Mouse (Mus musculus) lung, postnatal 0 days (tissue): Measurements from ENCODE around the gene Sms. TPM values are rescaled to one million over a fixed set of nuclear protein-coding genes. Genes with fewer than 3 reads are reported as not detected.

Experiments
- ATAC-seq: fragments of 200-750 bp; cut with Nextera tagmentation; 2 replicates; pipeline ENCODE4 v1.8.0; 2017; ENCODE audit warnings: moderate library complexity
- DNase-seq: peaks from one replicate; pipeline ENCODE4 v3.0.0-alpha.2; 2016; ENCODE audit warnings: low spot score
- H3K27ac ChIP-seq: fragments of 300-500 bp; sonication (generic); 2 replicates; pipeline ENCODE4 v1.5.1; 2014; ENCODE audit warnings: antibody characterized with exemption, mild to moderate bottlenecking, low read length, mixed read lengths
- H3K27me3 ChIP-seq: fragments of 300-500 bp; sonication (generic); replicated peaks from 2 replicates; pipeline ENCODE4 v1.6.1; 2014; ENCODE audit warnings: low read length, mixed read lengths; ENCODE audit not compliant: insufficient read depth
- H3K36me3 ChIP-seq: fragments of 300-500 bp; sonication (generic); 2 replicates; pipeline ENCODE4 v1.6.1; 2014; ENCODE audit warnings: low read length, mixed read lengths; ENCODE audit not compliant: insufficient read depth
- H3K4me1 ChIP-seq: fragments of 300-500 bp; sonication (generic); 2 replicates; pipeline ENCODE4 v1.6.1; 2014; ENCODE audit warnings: antibody characterized with exemption, low read depth, low read length, mixed read lengths; ENCODE audit not compliant: insufficient read depth
- H3K4me2 ChIP-seq: fragments of 300-500 bp; sonication (generic); replicated peaks from 2 replicates; pipeline ENCODE4 v1.6.1; 2014; ENCODE audit warnings: low read depth, mild to moderate bottlenecking, low read length, moderate library complexity, mixed read lengths
- H3K4me3 ChIP-seq: fragments of 300-500 bp; sonication (generic); 2 replicates; pipeline ENCODE4 v1.5.1; 2014; ENCODE audit warnings: low read depth, low read length
- H3K9ac ChIP-seq: fragments of 300-500 bp; sonication (generic); replicated peaks from 2 replicates; pipeline ENCODE4 v1.6.1; 2014; ENCODE audit warnings: low read depth, mild to moderate bottlenecking
- H3K9me3 ChIP-seq: fragments of 300-500 bp; sonication (generic); 2 replicates; pipeline ENCODE4 v1.6.1; 2016; ENCODE audit warnings: low read length, mixed read lengths
- CTCF ChIP-seq: IDR thresholded peaks from 2 replicates; pipeline ENCODE4 v1.5.1; 2016; ENCODE audit warnings: antibody characterized with exemption, mild to moderate bottlenecking
- EP300 ChIP-seq: IDR thresholded peaks from 2 replicates; pipeline ENCODE4 v1.6.1; 2016; ENCODE audit warnings: antibody characterized with exemption, mild to moderate bottlenecking, control low read depth
- WGBS: fragments of 180-500 bp; shearing (Covaris S2); extraction: QIAGEN DNeasy Blood & Tissue Kit; methylation state at CpG from one replicate; pipeline ENCODE4 v1.1.7; 2014; 5-methylcytosine and 5-hydroxymethylcytosine counted together
- polyA plus RNA-seq: library from polyadenylated mRNA; unstranded; fragments of >200 nt; fragmentation: Nextera tagmentation; extraction: Ambion mirVana; gene quantifications from 2 replicates; pipeline ENCODE4 v1.2.1, GENCODE M21; 2015

Sms gene
- polyA plus RNA-seq, result 52.8 and 55.8 TPM in 2 replicates

DNA sequence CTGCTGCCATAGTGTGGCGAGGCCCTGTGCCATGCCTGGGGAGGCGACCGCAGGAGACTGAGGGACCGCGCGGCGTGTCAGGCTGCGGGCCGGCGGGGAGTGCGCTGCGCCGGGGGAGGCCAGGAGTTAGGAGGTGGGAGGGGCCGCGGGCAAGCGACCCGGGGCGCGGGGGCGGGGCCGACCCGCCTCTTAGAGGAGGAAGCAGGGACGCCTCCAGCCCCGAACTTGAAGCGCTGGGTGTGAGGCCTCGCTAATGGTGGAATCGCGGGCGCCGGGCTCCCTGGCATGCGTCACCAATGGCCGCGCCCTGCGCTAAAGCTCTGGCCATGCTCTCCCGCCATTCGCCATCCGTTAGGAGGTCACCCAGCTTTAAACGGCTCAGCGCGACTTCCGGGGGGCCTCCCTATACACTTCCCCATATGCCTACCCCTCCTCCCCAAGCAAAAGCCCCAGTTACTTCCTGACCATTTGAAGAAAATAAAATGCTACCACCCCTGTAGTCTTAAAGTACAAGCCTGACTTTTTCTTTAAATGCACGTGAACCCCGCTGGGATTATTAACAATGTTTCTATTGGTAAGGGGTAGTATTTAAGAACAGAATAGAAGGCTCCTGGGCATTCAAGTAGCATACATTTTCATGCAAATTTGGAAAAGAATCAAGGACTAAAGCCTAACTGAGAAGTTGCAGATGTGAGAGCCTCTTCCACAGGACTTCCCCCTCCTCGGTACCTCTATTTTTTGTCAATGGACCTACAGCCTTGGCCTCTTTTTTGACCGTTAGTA lies at the start of gene Sms:
Gene Sms, minus strand, starts transcription at position 344 of the 783 bp plus-strand sequence.
- TF ChIP-seq CTCF (no peak), EP300 (no peak)
- DNase-seq (peak; percentile 76), ATAC-seq (peak; percentile 81)
- Histone ChIP-seq H3K9me3 (no peaks in the 10 kb centered on the region), H3K4me3 (peak within 1 kb of the TSS; percentile 55), H3K4me2 (peak within 1 kb of the TSS; percentile 69), H3K9ac (peak within 1 kb of the TSS; percentile 34), H3K4me1 (no peaks in the 10 kb centered on the region; the same call in 1 of the 2 replicates), H3K36me3 (no peaks in the 10 kb centered on the region), H3K27ac (peak within 1 kb of the TSS; percentile 38), H3K27me3 (no peaks in the 10 kb centered on the region)
- 18% methylated on average over 22 of the region's 45 CpGs for WGBS

DNA sequence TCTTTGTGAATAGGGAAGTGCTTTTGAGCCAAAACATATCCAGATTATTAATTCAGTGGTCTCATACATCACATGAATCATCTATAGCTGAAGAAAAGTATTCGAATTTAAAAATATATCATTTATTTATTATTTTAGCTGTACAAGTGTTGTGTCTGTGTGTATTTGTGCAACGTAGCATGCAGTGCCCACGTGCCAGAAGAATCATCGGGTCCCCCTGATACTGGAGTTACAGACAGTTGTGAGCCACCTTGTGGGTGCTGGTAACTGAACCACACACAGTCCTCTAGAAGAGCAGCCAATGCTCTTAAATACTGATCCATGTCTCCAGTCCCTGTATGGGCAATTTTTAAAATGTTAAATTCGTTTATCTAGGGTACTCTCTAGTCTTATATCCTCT lies 14.3 kb upstream of the Sms start:
- H3K9me3 ChIP-seq, result no peaks in the 10 kb centered on the region
- no peak for TF ChIP-seq EP300
- TF ChIP-seq CTCF, result no peak
- WGBS, result 64% methylated on average over 5 of the region's 5 CpGs
- H3K36me3 ChIP-seq, result no peaks in the 10 kb centered on the region
- no peaks in the 10 kb centered on the region for H3K27me3 ChIP-seq
- no peak overlapping the region for H3K27ac ChIP-seq
- DNase-seq (no peak), ATAC-seq (no peak)
- H3K4me3 ChIP-seq, result no peak overlapping the region
- H3K4me2 ChIP-seq, result no peak overlapping the region
- H3K4me1 ChIP-seq, result no peaks in the 10 kb centered on the region
- no peak overlapping the region for H3K9ac ChIP-seq

DNA sequence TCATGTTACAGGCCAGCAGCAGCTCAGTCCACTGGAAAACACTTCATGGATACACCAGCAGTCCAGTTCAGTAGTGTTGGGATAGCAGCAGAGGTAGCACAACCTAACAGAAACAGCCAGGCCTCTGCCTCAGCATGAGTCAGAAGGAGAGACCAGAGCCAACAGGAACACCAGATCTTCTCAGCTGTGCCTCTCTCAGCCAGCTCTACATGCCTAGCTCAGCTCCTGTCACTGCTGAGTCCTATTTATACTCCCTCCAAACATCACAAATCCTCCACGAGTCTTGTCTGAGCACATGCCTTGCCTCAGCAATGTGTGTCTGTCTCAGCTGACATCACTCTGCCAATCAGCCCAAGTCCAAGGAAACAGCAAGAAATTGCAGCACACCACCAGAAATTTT lies 12.4 kb upstream of the Sms start:
- Histone ChIP-seq H3K9me3 (no peaks in the 10 kb centered on the region), H3K36me3 (no peaks in the 10 kb centered on the region), H3K4me3 (no peak overlapping the region), H3K27ac (no peak overlapping the region), H3K9ac (no peak overlapping the region), H3K27me3 (no peaks in the 10 kb centered on the region), H3K4me2 (no peak overlapping the region), H3K4me1 (no peaks in the 10 kb centered on the region)
- TF ChIP-seq EP300, result no peak
- TF ChIP-seq CTCF, result no peak
- WGBS, result 40% methylated on average over 1 of the region's 1 CpGs
- DNase-seq, result no peak
- ATAC-seq, result no peak

DNA sequence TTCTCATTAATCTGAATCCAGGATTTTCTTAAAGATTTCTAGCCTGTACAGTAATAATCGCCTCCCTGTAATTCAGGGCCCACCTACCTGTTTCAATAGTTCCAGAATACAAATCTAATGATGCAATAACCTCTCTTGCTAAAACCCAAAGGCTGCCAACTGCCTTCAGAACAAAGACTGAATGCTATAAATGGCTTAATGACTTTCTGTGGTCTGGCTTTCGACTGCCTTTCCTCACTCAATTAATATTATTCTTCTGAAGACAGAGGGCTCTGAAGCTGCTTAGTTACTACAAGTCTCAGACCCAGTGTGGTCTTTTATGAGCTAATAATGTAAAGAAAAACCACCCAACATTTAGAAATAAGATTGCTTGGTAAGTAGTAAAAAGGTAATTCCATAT lies 9.8 kb upstream of the Sms start:
- Histone ChIP-seq H3K27ac (no peak overlapping the region), H3K4me2 (no peak overlapping the region), H3K4me1 (no peaks in the 10 kb centered on the region), H3K9ac (no peak overlapping the region), H3K36me3 (no peaks in the 10 kb centered on the region), H3K27me3 (no peaks in the 10 kb centered on the region), H3K9me3 (no peaks in the 10 kb centered on the region), H3K4me3 (no peak overlapping the region)
- ATAC-seq (no peak), DNase-seq (peak; percentile 52)
- TF ChIP-seq EP300 (no peak), CTCF (no peak)
- 45% methylated on average over 2 of the region's 2 CpGs for WGBS

DNA sequence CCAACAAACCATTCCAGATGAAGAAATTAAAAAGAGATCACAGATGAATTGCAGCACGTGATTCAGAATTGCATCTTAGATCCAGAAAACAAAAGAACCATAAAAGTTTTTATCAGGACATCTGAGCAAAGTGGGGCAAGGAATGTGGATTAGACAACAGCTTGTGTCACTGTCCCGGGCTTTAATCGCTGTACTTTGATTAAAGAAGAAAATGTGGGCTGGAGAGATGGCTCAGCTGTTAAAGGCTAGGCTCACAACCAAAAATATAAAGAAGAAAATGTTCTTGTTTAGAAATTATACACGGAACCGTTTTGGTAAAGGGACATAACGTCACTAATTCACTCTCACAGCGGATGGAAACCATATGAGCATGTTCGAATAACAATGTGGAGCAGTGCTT lies 7.9 kb upstream of the Sms start:
- H3K27me3 ChIP-seq, result no peaks in the 10 kb centered on the region
- no peak overlapping the region for H3K27ac ChIP-seq
- DNase-seq (peak; percentile 60), ATAC-seq (peak; percentile 65)
- H3K9me3 ChIP-seq, result no peaks in the 10 kb centered on the region
- no peak overlapping the region for H3K4me2 ChIP-seq
- no peak overlapping the region for H3K4me3 ChIP-seq
- no peak overlapping the region for H3K9ac ChIP-seq
- TF ChIP-seq EP300 (peak; percentile 24; the same call in 1 of the 2 replicates), CTCF (no peak)
- 61% methylated on average over 8 of the region's 8 CpGs for WGBS
- no peaks in the 10 kb centered on the region for H3K4me1 ChIP-seq
- no peaks in the 10 kb centered on the region for H3K36me3 ChIP-seq

DNA sequence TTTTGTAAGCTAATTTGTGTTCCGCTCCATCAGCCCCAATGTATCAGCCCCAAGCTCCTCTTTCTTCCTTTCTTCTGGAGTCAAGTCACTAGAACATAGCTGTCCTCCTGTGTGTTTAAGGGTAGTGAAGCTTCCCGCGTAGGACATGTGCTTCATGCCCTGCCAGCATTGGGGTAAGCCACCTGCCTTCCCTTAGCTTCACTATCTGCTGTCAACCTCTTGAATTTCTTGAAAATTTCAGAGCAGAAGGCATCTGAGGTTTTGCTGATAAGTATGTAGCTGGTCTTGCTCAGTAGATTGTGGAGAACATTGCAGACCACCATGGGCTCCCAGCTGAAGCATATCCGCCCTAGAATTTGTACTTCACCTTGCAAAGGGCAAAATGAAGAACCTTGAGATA lies 1.1 kb upstream of the Sms start:
- ATAC-seq, result no peak
- H3K9ac ChIP-seq, result no peak overlapping the region
- H3K4me1 ChIP-seq, result no peaks in the 10 kb centered on the region; the same call in 1 of the 2 replicates
- H3K27ac ChIP-seq, result no peak overlapping the region
- H3K27me3 ChIP-seq, result no peaks in the 10 kb centered on the region
- DNase-seq, result no peak
- no peaks in the 10 kb centered on the region for H3K36me3 ChIP-seq
- TF ChIP-seq CTCF (no peak), EP300 (no peak)
- H3K4me3 ChIP-seq, result no peak overlapping the region
- no peak overlapping the region for H3K4me2 ChIP-seq
- no peaks in the 10 kb centered on the region for H3K9me3 ChIP-seq
- WGBS, result 78% methylated on average over 4 of the region's 4 CpGs
